Mouse (Mus musculus) heart, embryonic 15.5 days (tissue): Measurements from ENCODE around the gene Csf2rb. TPM values are rescaled to one million over a fixed set of nuclear protein-coding genes. Genes with fewer than 3 reads are reported as not detected.
A peak's percentile ranks its signal among the peaks of the same experiment; 100 is the strongest.

Source experiments
- ATAC-seq: fragments of 200-750 bp; cut with Nextera tagmentation; replicated peaks from 2 replicates; pipeline ENCODE4 v1.8.0; 2017; ENCODE audit warnings: low read depth, moderate TSS enrichment; ENCODE audit not compliant: insufficient number of reproducible peaks, insufficient read depth, low FRiP score
- H3K27ac ChIP-seq: fragments of 300-500 bp; sonication (generic); 2 replicates; pipeline ENCODE4 v1.5.1; 2015; ENCODE audit warnings: mild to moderate bottlenecking, inconsistent platforms
- H3K27me3 ChIP-seq: fragments of 300-500 bp; sonication (generic); 2 replicates; pipeline ENCODE4 v1.6.1; 2015; ENCODE audit warnings: inconsistent platforms
- H3K36me3 ChIP-seq: fragments of 300-500 bp; sonication (generic); 2 replicates; pipeline ENCODE4 v1.6.1; 2015; ENCODE audit warnings: mild to moderate bottlenecking, inconsistent platforms
- H3K4me1 ChIP-seq: fragments of 300-500 bp; sonication (generic); replicated peaks from 2 replicates; pipeline ENCODE4 v1.6.1; 2015; ENCODE audit warnings: inconsistent platforms
- H3K4me2 ChIP-seq: fragments of 300-500 bp; sonication (generic); 2 replicates; pipeline ENCODE4 v1.6.1; 2015; ENCODE audit warnings: inconsistent platforms, mild to moderate bottlenecking, moderate library complexity
- H3K4me3 ChIP-seq: fragments of 300-500 bp; sonication (generic); 2 replicates; pipeline ENCODE4 v1.5.1; 2015; ENCODE audit warnings: mild to moderate bottlenecking, inconsistent platforms
- H3K9ac ChIP-seq: fragments of 300-500 bp; sonication (generic); 2 replicates; pipeline ENCODE4 v1.6.1; 2015; ENCODE audit warnings: mild to moderate bottlenecking, inconsistent platforms
- H3K9me3 ChIP-seq: fragments of 300-500 bp; sonication (generic); replicated peaks from 2 replicates; pipeline ENCODE4 v1.6.1; 2016; ENCODE audit warnings: inconsistent platforms
- WGBS: fragments of 180-500 bp; shearing (Covaris S2); methylation state at CpG from one replicate; pipeline ENCODE4 v1.1.7; 2015; ENCODE audit warnings: mixed read lengths; 5-methylcytosine and 5-hydroxymethylcytosine counted together
- microRNA-seq: library from miRNA; unstranded; fragments of <30 nt; microRNA quantifications from one replicate; pipeline ENCODE4, GENCODE M21; 2016
- polyA plus RNA-seq: library from polyadenylated mRNA; unstranded; fragments of >200 nt; fragmentation: Nextera tagmentation; extraction: Ambion mirVana; gene quantifications from 2 replicates; pipeline ENCODE4 v1.2.1, GENCODE M21; 2015

Csf2rb gene
- polyA plus RNA-seq, 1 experiment from 2014 or later, result 1.2 TPM

DNA sequence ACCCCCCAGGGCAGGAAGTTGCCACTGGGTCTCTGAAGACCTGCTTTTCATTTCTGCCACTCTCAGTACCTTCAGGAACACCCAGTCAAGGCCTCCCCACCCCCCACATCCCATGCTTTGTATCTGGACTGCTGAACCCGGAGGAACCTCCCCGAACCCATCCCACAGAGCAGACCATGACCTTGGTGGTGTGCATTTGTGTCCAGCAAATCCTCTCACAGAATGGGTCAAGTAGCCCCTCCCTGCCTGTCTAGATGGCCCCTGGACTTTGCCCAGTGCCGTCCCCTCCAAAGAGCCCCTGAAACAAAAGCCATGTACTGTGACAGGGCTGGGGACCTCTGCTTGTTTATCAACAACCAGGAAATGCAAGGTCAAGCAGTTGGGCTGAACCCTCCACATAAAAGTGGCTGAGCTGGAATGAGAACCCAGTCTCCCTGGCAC, 77.8 kb downstream of the Csf2rb start:
- H3K9me3 ChIP-seq, result no peaks in the 10 kb centered on the region
- peaks cover 61% of the 10 kb centered on the region for H3K4me1 ChIP-seq
- peak overlapping the region; percentile 86 for H3K4me2 ChIP-seq
- H3K27me3 ChIP-seq, result peaks cover 5% of the 10 kb centered on the region
- H3K36me3 ChIP-seq, result no peaks in the 10 kb centered on the region; the same call in 1 of the 2 replicates
- H3K27ac ChIP-seq, result peak overlapping the region; percentile 96
- no peak for ATAC-seq
- 0 out of 2 replicates have a peak overlapping the region, but pooled peaks have one; percentile 11 for H3K9ac ChIP-seq
- WGBS, result 40% methylated on average over 3 of the region's 3 CpGs
- H3K4me3 ChIP-seq, result peak overlapping the region; percentile 11; the same call in 1 of the 2 replicates

Small RNA genes within 50 kb of the gene (microRNA-seq; reads per million reads assigned to microRNA genes)
- gene Mir7676-1 (not detected), gene Mir7676-2 (not detected)

Other genes starting within 250 kb of the Csf2rb start
- 0.03 TPM in 1 of 2 replicates, not detected in the other for gene Cacng2, start 205.7 kb upstream of the Csf2rb start, polyA plus RNA-seq
- 38.1 and 49.9 TPM in 2 replicates for gene Ift27, start 151.6 kb upstream of the Csf2rb start, polyA plus RNA-seq
- 1.0 and 1.1 TPM in 2 replicates for gene Pvalb, start 119.4 kb upstream of the Csf2rb start, polyA plus RNA-seq
- gene Ncf4, start 81.0 kb upstream of the Csf2rb start, polyA plus RNA-seq, result 4.0 and 4.7 TPM in 2 replicates
- 0.42 and 0.54 TPM in 2 replicates for gene Csf2rb2, start 20.0 kb upstream of the Csf2rb start, polyA plus RNA-seq
- gene Tex33, start 70.2 kb downstream of the Csf2rb start, polyA plus RNA-seq, result not detected in 2 replicates
- 22.6 and 38.7 TPM in 2 replicates for gene Tst, start 80.2 kb downstream of the Csf2rb start, polyA plus RNA-seq
- 1.3 and 1.5 TPM in 2 replicates for gene Mpst, start 80.7 kb downstream of the Csf2rb start, polyA plus RNA-seq
- 19.1 and 28.5 TPM in 2 replicates for gene Kctd17, start 102.8 kb downstream of the Csf2rb start, polyA plus RNA-seq
- 0.21 and 0.60 TPM in 2 replicates for gene Tmprss6, start 142.9 kb downstream of the Csf2rb start, polyA plus RNA-seq
- 0.30 and 1.9 TPM in 2 replicates for gene Il2rb, start 169.5 kb downstream of the Csf2rb start, polyA plus RNA-seq
- 28.9 and 37.3 TPM in 2 replicates for gene C1qtnf6, start 205.7 kb downstream of the Csf2rb start, polyA plus RNA-seq
- gene Sstr3, start 218.9 kb downstream of the Csf2rb start, polyA plus RNA-seq, result 0.11 and 0.20 TPM in 2 replicates
- gene Rac2, start 247.0 kb downstream of the Csf2rb start, polyA plus RNA-seq, result 9.3 and 52.8 TPM in 2 replicates